Mouse (Mus musculus) midbrain, embryonic 14.5 days (tissue): ENCODE results near the gene Lime1. TPM values are rescaled to one million over a fixed set of nuclear protein-coding genes. Genes with fewer than 3 reads are reported as not detected.

ENCODE experiments used
- ATAC-seq: fragments of 200-750 bp; cut with Nextera tagmentation; 2 replicates; pipeline ENCODE4 v1.8.0; 2017; ENCODE audit warnings: moderate number of reproducible peaks, moderate library complexity; ENCODE audit not compliant: low FRiP score, low TSS enrichment
- DNase-seq: peaks from one replicate; pipeline ENCODE4 v3.0.0-alpha.2; 2015
- H3K27ac ChIP-seq: fragments of 300-500 bp; sonication (generic); replicated peaks from 2 replicates; pipeline ENCODE4 v1.5.1; 2014; ENCODE audit warnings: mild to moderate bottlenecking, low read depth, low read length, moderate library complexity
- H3K27me3 ChIP-seq: fragments of 300-500 bp; sonication (generic); 2 replicates; pipeline ENCODE4 v1.6.1; 2014; ENCODE audit warnings: low read length, control low read depth, mixed read lengths; ENCODE audit not compliant: control insufficient read depth, insufficient read depth
- H3K36me3 ChIP-seq: fragments of 300-500 bp; sonication (generic); 2 replicates; pipeline ENCODE4 v1.6.1; 2014; ENCODE audit warnings: low read length, control low read depth; ENCODE audit not compliant: control insufficient read depth, insufficient read depth
- H3K4me1 ChIP-seq: fragments of 300-500 bp; sonication (generic); 2 replicates; pipeline ENCODE4 v1.6.1; 2014; ENCODE audit warnings: mild to moderate bottlenecking, antibody characterized with exemption, low read length, control low read depth; ENCODE audit not compliant: control insufficient read depth, insufficient read depth
- H3K4me2 ChIP-seq: fragments of 300-500 bp; sonication (generic); 2 replicates; pipeline ENCODE4 v1.6.1; 2014; ENCODE audit warnings: mild to moderate bottlenecking, low read length, moderate library complexity
- H3K4me3 ChIP-seq: fragments of 300-500 bp; sonication (generic); replicated peaks from 2 replicates; pipeline ENCODE4 v1.5.1; 2014; ENCODE audit warnings: low read depth, low read length
- H3K9ac ChIP-seq: fragments of 300-500 bp; sonication (generic); replicated peaks from 2 replicates; pipeline ENCODE4 v1.6.1; 2014; ENCODE audit warnings: mild to moderate bottlenecking, low read length, moderate library complexity
- H3K9me3 ChIP-seq: fragments of 300-500 bp; sonication (generic); 2 replicates; pipeline ENCODE4 v1.6.1; 2016; ENCODE audit warnings: low read length, control low read depth, mixed read lengths; ENCODE audit not compliant: control insufficient read depth
- WGBS: fragments of 180-500 bp; shearing (Covaris S2); extraction: QIAGEN DNeasy Blood & Tissue Kit; methylation state at CpG from one replicate; pipeline ENCODE4 v1.1.7; 2014; 5-methylcytosine and 5-hydroxymethylcytosine counted together
- polyA plus RNA-seq: library from polyadenylated mRNA; unstranded; fragments of >200 nt; fragmentation: Nextera tagmentation; extraction: Ambion mirVana; gene quantifications from 2 replicates; pipeline ENCODE4 v1.2.1, GENCODE M21; 2014

The Lime1 gene
- polyA plus RNA-seq, 1 experiment from 2014 or later = 43.7 TPM

GRCm38 (mm10) chr2:181397207-181397761 is 17.4 kb downstream of the Lime1 start:
- DNase-seq = no peak

GRCm38 (mm10) chr2:181401497-181401896 is 21.6 kb downstream of the Lime1 start:
- WGBS = 20% methylated on average over 1 of the region's 1 CpGs
- Histone ChIP-seq H3K4me2 (no peak overlapping the region), H3K9me3 (no peaks in the 10 kb centered on the region), H3K36me3 (no peaks in the 10 kb centered on the region), H3K27me3 (no peaks in the 10 kb centered on the region), H3K4me1 (no peaks in the 10 kb centered on the region), H3K4me3 (no peak overlapping the region), H3K9ac (no peak overlapping the region), H3K27ac (no peak overlapping the region)
- ATAC-seq (no peak), DNase-seq (no peak)

More at GRCm38 (mm10) chr2:181397207-181397761, 17.4 kb downstream of the Lime1 start:
- Histone ChIP-seq H3K4me2 (no peak overlapping the region), H3K4me1 (no peaks in the 10 kb centered on the region), H3K27me3 (no peaks in the 10 kb centered on the region), H3K4me3 (no peak overlapping the region), H3K9me3 (no peaks in the 10 kb centered on the region), H3K27ac (no peak overlapping the region), H3K36me3 (no peaks in the 10 kb centered on the region), H3K9ac (no peak overlapping the region; the same call in 1 of the 2 replicates)
- no peak for ATAC-seq
- 68% methylated on average over 5 of the region's 5 CpGs for WGBS

- Histone ChIP-seq H3K9ac (no peak overlapping the region), H3K9me3 (no peaks in the 10 kb centered on the region), H3K27ac (no peak overlapping the region), H3K4me2 (no peak overlapping the region), H3K4me3 (no peak overlapping the region), H3K4me1 (no peaks in the 10 kb centered on the region), H3K27me3 (no peaks in the 10 kb centered on the region), H3K36me3 (peaks cover 5% of the 10 kb centered on the region; the same call in 1 of the 2 replicates)
- DNase-seq = no peak
- WGBS = 92% methylated on average over 3 of the region's 3 CpGs
- no peak for ATAC-seq
These were observed 23.8 kb downstream of the Lime1 start for GRCm38 (mm10) chr2:181403722-181404121.

GRCm38 (mm10) chr2:181409643-181410042 is 29.8 kb downstream of the Lime1 start:
- no peak for DNase-seq
- 85% methylated on average over 7 of the region's 7 CpGs for WGBS
- H3K4me3 ChIP-seq = no peak overlapping the region

GRCm38 (mm10) chr2:181410760-181411473 is 31.0 kb downstream of the Lime1 start:
- DNase-seq (peak; percentile 84), ATAC-seq (no peak; the same call in 1 of the 2 replicates)
- Histone ChIP-seq H3K27ac (peak overlapping the region; percentile 70), H3K4me2 (no peak overlapping the region), H3K27me3 (no peaks in the 10 kb centered on the region), H3K4me1 (no peaks in the 10 kb centered on the region; the same call in 1 of the 2 replicates), H3K36me3 (peaks cover 6% of the 10 kb centered on the region; the same call in 1 of the 2 replicates), H3K9me3 (no peaks in the 10 kb centered on the region), H3K9ac (0 out of 2 replicates have a peak overlapping the region, but pooled peaks have one; percentile 16), H3K4me3 (no peak overlapping the region)
- 31% methylated on average over 4 of the region's 4 CpGs for WGBS

More at GRCm38 (mm10) chr2:181409643-181410042, 29.8 kb downstream of the Lime1 start:
- H3K27ac ChIP-seq = no peak overlapping the region
- no peaks in the 10 kb centered on the region for H3K27me3 ChIP-seq
- peaks cover 6% of the 10 kb centered on the region; the same call in 1 of the 2 replicates for H3K36me3 ChIP-seq
- ATAC-seq = no peak
- H3K9me3 ChIP-seq = no peaks in the 10 kb centered on the region
- H3K4me1 ChIP-seq = no peaks in the 10 kb centered on the region; the same call in 1 of the 2 replicates
- H3K9ac ChIP-seq = no peak overlapping the region
- no peak overlapping the region for H3K4me2 ChIP-seq

- ATAC-seq = no peak
- Histone ChIP-seq H3K27me3 (no peaks in the 10 kb centered on the region), H3K36me3 (0 out of 2 replicates have a peak, but pooled peaks cover 3% of the 10 kb centered on the region), H3K9ac (no peak overlapping the region), H3K4me1 (no peaks in the 10 kb centered on the region; the same call in 1 of the 2 replicates), H3K4me3 (no peak overlapping the region), H3K27ac (no peak overlapping the region), H3K4me2 (no peak overlapping the region), H3K9me3 (no peaks in the 10 kb centered on the region)
- WGBS = 63% methylated on average over 2 of the region's 2 CpGs
- no peak for DNase-seq
These were observed 33.3 kb downstream of the Lime1 start for GRCm38 (mm10) chr2:181413141-181413540.

GRCm38 (mm10) chr2:181415945-181416344 is 36.1 kb downstream of the Lime1 start:
- H3K4me1 ChIP-seq = no peaks in the 10 kb centered on the region; the same call in 1 of the 2 replicates
- peaks cover 5% of the 10 kb centered on the region; the same call in 1 of the 2 replicates for H3K36me3 ChIP-seq
- H3K9ac ChIP-seq = no peak overlapping the region
- 60% methylated on average over 3 of the region's 3 CpGs for WGBS
- no peak overlapping the region for H3K4me2 ChIP-seq
- H3K27me3 ChIP-seq = no peaks in the 10 kb centered on the region
- no peak overlapping the region for H3K4me3 ChIP-seq
- no peaks in the 10 kb centered on the region for H3K9me3 ChIP-seq
- ATAC-seq (no peak), DNase-seq (no peak)
- H3K27ac ChIP-seq = no peak overlapping the region

GRCm38 (mm10) chr2:181419359-181419758 is 39.5 kb downstream of the Lime1 start:
- H3K9ac ChIP-seq = no peak overlapping the region
- H3K4me1 ChIP-seq = no peaks in the 10 kb centered on the region
- 86% methylated on average over 7 of the region's 7 CpGs for WGBS
- peaks cover 26% of the 10 kb centered on the region for H3K36me3 ChIP-seq
- DNase-seq (no peak), ATAC-seq (no peak)
- H3K27me3 ChIP-seq = no peaks in the 10 kb centered on the region
- no peak overlapping the region for H3K4me3 ChIP-seq
- H3K9me3 ChIP-seq = no peaks in the 10 kb centered on the region
- H3K27ac ChIP-seq = no peak overlapping the region
- H3K4me2 ChIP-seq = no peak overlapping the region
